Mouse (Mus musculus) macrophage (primary cell): ENCODE measurements around the gene Oas1a. TPM values are rescaled to one million over a fixed set of nuclear protein-coding genes. Genes with fewer than 3 reads are reported as not detected.
"Not testable (repeated sequence)": the region's sequence is repeated elsewhere in the genome, so short reads cannot be mapped to it uniquely, and the experiment has no call there.

Source experiments
- H3K27ac ChIP-seq: fragments of 350-480 bp; formaldehyde crosslinking; 2 replicates; pipeline ENCODE4 v1.9.0; 2021
- H3K36me3 ChIP-seq: fragments of 350-480 bp; formaldehyde crosslinking; 2 replicates; pipeline ENCODE4 v1.9.0; 2021; ENCODE audit errors: inconsistent target
- H3K4me3 ChIP-seq: fragments of 350-480 bp; formaldehyde crosslinking; 2 replicates; pipeline ENCODE4 v1.9.0; 2021; ENCODE audit errors: inconsistent target
- H3K79me2 ChIP-seq: fragments of 350-480 bp; formaldehyde crosslinking; 2 replicates; pipeline ENCODE4 v1.9.0; 2021; ENCODE audit errors: inconsistent target
- WGBS: methylation state at CpG from one replicate; pipeline ENCODE4 v1.1.7; 2026; ENCODE audit warnings: inconsistent platforms; ENCODE audit not compliant: missing documents; 5-methylcytosine and 5-hydroxymethylcytosine counted together
- polyA plus RNA-seq: library from polyadenylated mRNA; stranded (reverse); fragments of 250-400 nt; gene quantifications from 3 replicates; pipeline ENCODE4 v1.2.4, GENCODE M21; 2018; ENCODE audit warnings: inconsistent platforms

Gene Oas1a
- polyA plus RNA-seq, 1 experiment from 2014 or later: 69.3 TPM

DNA sequence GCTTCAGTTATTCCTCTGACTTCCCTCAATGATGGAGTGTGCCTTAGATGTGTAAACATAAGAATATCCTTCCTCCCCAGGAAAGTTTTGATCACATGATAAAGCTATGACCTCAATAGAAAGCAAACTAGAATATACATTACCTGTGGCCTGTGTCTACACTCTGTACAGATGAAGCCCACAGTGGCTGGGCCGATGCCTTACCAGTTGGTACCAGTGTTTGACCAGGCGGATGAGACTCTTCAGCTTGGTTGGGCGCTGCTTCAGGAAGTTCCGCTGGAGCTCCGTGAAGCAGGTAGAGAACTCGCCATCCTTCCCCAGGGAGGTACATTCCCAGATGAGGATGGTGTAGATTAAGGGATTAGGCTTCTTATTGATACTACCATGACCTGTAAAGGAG is 25.6 kb downstream of the Oas1a start:
- not testable (repeated sequence) for H3K27ac ChIP-seq
- 97% methylated on average over 6 of the region's 6 CpGs for WGBS

DNA sequence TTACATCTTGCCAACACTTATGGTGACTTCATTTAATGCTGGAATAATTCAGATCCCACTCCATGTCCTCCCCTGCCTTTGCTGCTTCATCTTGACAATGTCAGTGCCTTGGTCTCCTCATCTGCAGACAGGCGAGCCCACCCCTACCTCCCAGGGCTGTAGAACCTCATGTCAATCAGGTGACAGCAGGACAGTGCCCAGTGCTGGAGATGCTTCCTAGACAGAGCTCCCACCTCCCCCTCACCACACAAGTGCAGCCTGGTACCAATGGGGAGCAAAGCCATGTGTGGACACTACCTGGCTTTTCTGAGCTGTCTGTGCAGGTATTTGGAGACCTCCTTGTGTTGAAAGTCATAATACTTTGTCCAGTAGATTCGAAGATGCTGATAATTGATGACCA is 28.5 kb downstream of the Oas1a start:
- not testable (repeated sequence) for H3K4me3 ChIP-seq, H3K27ac ChIP-seq
- 83% methylated on average over 2 of the region's 2 CpGs for WGBS
- Histone ChIP-seq H3K79me2 (peaks cover 19% of the 10 kb centered on the region), H3K36me3 (peaks cover 61% of the 10 kb centered on the region)

More for the DNA sequence above, 25.6 kb downstream of the Oas1a start:
- peaks cover 47% of the 10 kb centered on the region for H3K79me2 ChIP-seq
- H3K36me3 ChIP-seq: peaks cover 61% of the 10 kb centered on the region
- not testable (repeated sequence) for H3K4me3 ChIP-seq

DNA sequence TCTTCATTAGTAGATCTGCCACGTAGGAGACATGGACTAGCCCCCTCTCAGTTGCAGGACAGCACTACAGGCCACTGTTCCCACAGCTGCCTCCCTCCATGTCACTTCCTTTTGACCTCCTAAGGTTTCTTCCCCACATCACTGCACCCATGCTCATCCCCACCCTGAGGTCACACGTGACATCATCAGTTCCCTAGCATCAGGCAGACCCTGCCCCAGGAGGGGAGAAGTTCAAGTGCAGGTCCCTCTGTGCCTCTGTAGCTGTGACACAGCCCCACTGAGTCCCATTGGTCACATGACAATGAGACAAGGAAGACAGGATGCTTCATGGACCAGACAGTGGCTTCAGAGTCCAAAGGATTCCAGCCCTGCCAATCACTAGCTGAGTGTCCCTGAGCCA is 29.9 kb downstream of the Oas1a start:
- not testable (repeated sequence) for H3K79me2 ChIP-seq, H3K4me3 ChIP-seq, H3K27ac ChIP-seq
- peaks cover 50% of the 10 kb centered on the region for H3K36me3 ChIP-seq
- WGBS: 93% methylated on average over 2 of the region's 2 CpGs

DNA sequence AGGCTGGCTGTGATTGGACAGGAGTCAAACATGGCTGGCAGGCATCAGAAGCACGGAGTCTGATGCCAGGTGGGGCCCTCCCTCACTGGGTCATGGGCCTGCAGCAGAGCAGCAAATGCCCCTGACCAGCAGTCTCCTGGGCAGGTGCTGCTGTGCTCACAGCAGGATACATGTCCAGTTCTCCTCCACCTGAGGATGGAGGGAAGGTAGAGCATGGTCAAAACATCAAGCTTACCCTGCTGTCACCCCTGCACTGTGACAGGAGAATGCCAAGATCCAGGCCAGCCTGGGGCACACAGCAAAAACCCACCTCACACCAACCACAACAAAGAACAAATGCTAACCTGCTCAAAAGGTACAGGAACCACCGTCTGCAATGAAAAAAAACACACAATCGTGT is 30.5 kb downstream of the Oas1a start:
- H3K79me2 ChIP-seq, H3K4me3 ChIP-seq, H3K27ac ChIP-seq: not testable (repeated sequence)
- WGBS: 88% methylated on average over 2 of the region's 3 CpGs
- peaks cover 44% of the 10 kb centered on the region for H3K36me3 ChIP-seq

DNA sequence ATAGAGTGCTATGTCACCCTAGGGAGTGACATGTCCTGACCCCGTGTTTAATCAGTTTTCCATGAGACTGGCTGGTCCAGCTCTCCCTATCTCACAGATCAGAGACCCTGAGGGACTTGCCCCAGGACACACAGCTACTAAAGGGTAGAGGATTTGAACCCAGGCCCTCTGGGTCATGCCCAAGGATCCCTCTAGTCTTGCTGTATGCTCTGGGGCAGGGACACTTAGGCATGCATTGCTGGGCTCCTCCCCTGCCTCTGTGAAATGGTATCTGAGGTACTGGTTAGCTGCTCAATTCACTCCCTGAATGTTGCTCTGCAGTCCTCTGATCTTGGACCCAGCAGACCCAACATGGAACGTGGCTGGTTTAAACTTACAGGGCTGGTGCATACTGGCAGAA is 35.9 kb downstream of the Oas1a start:
- Histone ChIP-seq H3K27ac (no peak overlapping the region), H3K4me3 (no peak overlapping the region), H3K36me3 (no peaks in the 10 kb centered on the region), H3K79me2 (no peaks in the 10 kb centered on the region)
- WGBS: 54% methylated on average over 2 of the region's 2 CpGs

DNA sequence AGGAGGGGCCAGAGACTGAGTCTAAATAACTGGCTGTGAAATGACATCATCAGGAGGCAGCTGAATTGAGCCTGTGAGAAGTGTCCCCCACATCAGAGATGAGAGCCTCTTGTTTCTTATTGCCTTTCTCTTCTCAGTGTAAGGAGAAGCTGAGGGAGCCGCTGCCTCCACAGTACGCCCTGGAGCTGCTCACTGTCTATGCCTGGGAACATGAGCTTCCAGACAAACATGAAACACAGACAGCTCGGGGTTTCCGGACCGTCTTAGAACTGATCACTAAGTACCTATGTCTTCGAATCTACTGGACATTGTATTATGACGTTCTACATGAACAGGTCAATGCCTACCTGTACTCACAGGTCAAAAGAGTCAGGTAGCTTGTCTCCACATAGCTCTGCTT is 36.5 kb downstream of the Oas1a start:
- no peak overlapping the region for H3K4me3 ChIP-seq
- H3K36me3 ChIP-seq: no peaks in the 10 kb centered on the region
- H3K27ac ChIP-seq: no peak overlapping the region
- 85% methylated on average over 7 of the region's 7 CpGs for WGBS
- H3K79me2 ChIP-seq: no peaks in the 10 kb centered on the region

DNA sequence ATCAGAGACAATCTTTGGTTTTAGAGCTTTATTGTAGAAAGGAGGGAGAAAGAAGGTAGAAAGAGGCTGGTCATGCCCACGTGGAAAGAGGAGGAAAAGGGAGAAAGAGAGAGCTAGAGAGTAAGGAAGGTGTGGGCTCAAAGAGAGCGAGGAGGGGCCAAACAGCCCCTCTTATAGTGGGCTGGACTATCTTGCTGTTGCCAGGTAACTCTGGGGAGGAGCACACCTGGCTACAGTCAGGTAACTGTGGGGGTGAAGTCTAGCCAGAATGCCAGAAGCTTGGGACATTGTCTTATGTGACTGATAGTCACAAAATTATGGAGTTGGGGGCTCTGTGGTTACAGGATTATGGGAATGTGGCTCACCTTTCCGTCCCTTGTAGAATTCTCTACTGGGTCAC is 37.2 kb downstream of the Oas1a start:
- Histone ChIP-seq H3K36me3 (no peaks in the 10 kb centered on the region), H3K4me3 (no peak overlapping the region), H3K27ac (no peak overlapping the region), H3K79me2 (no peaks in the 10 kb centered on the region)
- WGBS: 71% methylated on average over 3 of the region's 3 CpGs

DNA sequence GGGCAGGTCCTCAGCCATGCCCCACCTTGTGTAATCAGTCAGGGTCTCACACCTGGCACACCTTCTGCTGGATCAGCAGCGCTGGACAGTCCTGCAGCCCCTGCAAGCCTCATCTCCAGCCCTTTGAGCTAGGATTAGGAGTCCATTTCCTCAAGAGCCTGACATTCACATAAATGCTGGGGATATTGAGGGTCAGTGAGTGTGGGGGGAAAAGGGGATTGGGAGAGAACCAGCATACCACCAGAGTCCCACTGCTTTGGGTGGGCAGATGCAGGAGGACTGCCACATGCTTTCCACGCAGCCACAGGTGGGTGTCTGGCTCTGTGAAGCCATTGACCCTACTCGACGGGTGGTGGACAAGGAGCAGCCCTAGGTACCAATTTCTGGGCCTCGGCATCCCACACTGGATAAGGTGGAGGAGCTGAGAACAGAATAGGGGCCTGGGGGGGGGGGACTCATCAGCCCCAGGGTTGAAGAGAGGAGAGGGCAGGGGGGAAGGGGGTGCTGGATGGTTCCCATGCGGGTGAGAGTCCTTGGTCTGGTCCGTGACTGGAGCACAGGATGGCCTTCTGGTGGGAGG is 37.8 kb downstream of the Oas1a start:
- no peak overlapping the region for H3K27ac ChIP-seq
- no peak overlapping the region for H3K4me3 ChIP-seq
- no peaks in the 10 kb centered on the region for H3K79me2 ChIP-seq
- WGBS: 92% methylated on average over 7 of the region's 7 CpGs
- no peaks in the 10 kb centered on the region for H3K36me3 ChIP-seq

DNA sequence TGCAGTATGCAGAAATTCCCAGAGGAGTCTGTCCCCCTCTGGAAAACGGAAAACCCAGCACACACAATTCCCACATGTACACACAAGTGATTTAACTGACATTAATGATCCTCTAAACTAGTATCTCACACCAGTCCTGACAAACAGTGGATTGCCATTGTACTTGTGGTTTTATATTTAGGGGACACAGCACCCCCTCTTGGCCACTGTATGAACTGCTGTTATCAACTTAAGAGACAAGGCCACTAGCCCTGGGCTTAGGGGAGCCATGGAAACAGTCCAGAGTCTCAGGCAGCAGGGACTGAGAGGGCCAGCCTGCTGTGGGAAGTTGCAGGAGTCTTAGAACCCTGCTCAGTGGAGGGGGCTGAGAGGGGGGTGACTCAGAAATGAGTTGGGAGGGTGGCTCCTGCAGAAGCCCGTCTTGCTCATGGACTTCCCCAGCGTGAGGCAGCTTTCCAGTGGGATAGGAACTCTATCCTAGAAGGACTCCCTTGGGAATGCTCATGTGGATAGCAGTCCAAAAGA is 41.9 kb downstream of the Oas1a start:
- H3K4me3 ChIP-seq: no peak overlapping the region
- no peak overlapping the region for H3K27ac ChIP-seq
- no peaks in the 10 kb centered on the region for H3K79me2 ChIP-seq
- WGBS: 81% methylated on average over 3 of the region's 3 CpGs
- H3K36me3 ChIP-seq: no peaks in the 10 kb centered on the region

DNA sequence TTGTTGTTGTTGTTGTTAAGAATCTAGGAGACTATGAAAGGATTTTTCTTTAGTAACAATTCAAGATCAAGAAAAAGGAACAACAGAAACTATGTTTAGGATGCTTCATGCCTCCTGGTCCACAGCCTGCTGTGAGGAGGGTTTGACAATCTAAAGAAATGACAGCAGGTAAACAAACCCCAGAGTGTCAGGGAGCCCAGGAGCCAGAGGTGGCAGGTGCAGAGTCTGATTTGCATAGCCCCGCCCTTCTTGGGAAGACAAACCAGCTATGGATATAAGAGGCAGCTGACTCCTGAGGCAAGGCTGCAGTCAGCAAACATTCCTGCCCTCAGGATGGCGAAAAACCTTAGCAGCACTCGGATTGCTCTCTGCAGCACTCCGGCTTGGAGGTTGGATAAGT is 46.2 kb downstream of the Oas1a start, which contains the start of gene Oas1h:
TSS of gene Oas1h (plus strand) at position 301 of the 400 bp plus-strand sequence.
- Histone ChIP-seq H3K4me3 (no peak within 1 kb of the TSS), H3K36me3 (no peaks in the 10 kb centered on the region), H3K27ac (no peak within 1 kb of the TSS), H3K79me2 (no peaks in the 10 kb centered on the region)
- 65% methylated on average over 4 of the region's 4 CpGs for WGBS

DNA sequence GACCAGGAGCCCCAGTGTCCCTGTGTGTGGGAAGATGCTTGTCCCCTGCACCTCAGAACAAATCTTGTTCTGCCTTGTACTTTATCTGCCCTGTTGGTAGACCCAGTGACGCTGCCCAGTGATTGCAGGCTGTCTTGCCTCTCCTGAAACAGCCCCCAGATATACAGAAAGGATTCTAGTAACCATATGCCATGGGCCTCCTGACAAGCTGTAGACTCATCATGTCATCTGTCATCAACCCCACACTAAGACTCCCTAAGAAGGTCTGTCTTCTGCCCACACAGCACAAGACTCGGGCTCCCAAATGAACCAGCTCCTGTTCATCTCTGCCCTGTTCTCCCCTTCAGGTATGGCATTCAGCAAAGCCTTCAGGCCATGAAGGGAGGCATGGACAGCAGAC is 48.1 kb downstream of the Oas1a start:
- Histone ChIP-seq H3K79me2 (no peaks in the 10 kb centered on the region), H3K27ac (no peak overlapping the region), H3K4me3 (no peak overlapping the region), H3K36me3 (no peaks in the 10 kb centered on the region)
- 83% methylated on average over 2 of the region's 2 CpGs for WGBS

DNA sequence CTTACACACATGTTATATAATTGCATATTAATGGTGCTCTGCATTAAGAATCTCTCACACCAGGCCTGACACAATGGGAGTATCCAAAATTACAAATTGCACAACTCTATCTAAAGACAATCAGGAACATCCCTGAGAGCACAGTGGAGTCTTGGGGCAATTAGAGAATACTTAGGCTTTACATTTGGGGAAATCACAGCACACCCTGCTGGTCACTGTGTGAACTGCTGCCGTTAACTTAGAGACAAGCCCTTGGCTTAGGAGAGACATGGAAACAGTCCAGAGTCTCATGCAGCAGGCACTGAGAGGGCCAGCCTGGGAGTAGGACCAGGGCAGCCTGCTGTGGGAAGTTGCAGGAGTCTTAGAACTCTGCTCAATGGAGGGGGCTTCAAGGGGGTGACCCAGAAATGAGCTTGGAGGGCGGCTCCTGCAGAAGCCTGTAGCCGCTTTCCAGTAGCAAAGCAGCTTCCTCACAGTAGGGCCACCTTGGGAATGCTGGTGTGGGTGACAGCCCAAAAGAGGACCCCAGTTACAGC is 57.7 kb downstream of the Oas1a start:
- Histone ChIP-seq H3K27ac (no peak overlapping the region), H3K79me2 (no peaks in the 10 kb centered on the region), H3K4me3 (no peak overlapping the region), H3K36me3 (no peaks in the 10 kb centered on the region)
- WGBS: 65% methylated on average over 3 of the region's 3 CpGs

DNA sequence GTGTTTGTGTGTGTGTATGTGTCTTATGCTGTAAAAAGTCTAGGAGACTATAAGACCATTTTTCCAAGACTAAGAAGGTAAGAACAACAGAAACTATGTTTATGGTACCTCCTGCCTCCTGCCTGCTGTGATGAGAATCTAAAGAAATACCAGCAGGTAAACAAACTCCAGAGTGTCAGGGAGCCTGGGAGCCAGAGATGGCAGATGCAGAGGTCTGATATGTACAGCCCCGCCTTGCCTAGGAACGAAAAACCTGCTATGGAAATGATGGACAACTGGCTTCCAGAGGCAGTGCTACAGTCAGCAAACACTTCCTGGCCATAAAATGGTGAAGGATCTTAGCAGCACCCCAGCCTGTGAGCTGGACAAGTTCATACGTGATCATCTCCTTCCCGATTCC is 60.3 kb downstream of the Oas1a start, which contains the start of gene Oas1f:
TSS of gene Oas1f (plus strand) at position 301 of the 400 bp plus-strand sequence.
- WGBS: 47% methylated on average over 4 of the region's 4 CpGs
- H3K4me3 ChIP-seq: no peak within 1 kb of the TSS
- no peaks in the 10 kb centered on the region for H3K36me3 ChIP-seq
- H3K27ac ChIP-seq: no peak within 1 kb of the TSS
- no peaks in the 10 kb centered on the region for H3K79me2 ChIP-seq
